Mouse (Mus musculus): ENCODE measurements around the gene Dlgap4. TPM values are rescaled to one million over a fixed set of nuclear protein-coding genes. Genes with fewer than 3 reads are reported as not detected.
A peak's percentile ranks its signal among the peaks of the same experiment; 100 is the strongest.
"Not testable (repeated sequence)": the region's sequence is repeated elsewhere in the genome, so short reads cannot be mapped to it uniquely, and the experiment has no call there.

Gene Dlgap4
- polyA plus RNA-seq, 1 experiment from 2014 or later, result 83.7 TPM

DNA sequence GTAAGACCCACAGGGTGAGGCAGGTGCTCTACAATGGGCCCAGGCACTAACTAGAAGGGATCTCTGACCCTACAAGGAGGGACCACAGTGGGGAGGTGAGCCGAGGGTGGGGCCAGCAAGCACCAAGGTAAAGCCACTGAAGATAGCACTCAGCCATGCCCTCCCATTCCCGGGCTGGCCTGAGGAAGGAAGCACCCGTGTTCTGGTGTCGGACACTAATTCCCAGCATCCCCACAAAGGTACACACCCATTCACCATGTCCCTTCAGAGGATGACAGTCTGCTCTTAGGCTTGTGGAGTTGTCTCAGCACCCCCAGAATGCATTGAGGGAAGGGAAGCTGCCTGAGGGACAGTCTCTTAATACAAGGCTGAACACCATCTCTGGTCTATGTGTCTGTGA is 167.8 kb downstream of the Dlgap4 start:
- no peaks in the 10 kb centered on the region for H3K36me3 ChIP-seq
- ATAC-seq (ENCODE audit: insufficient number of reproducible peaks, low FRiP score, low TSS enrichment, low read depth), result 0 out of 2 replicates have a peak, but pooled peaks have one; percentile 12
- no peak overlapping the region for H3K4me3 ChIP-seq
- no peaks in the 10 kb centered on the region for H3K27me3 ChIP-seq
- H3K9ac ChIP-seq, result no peak overlapping the region
- H3K4me1 ChIP-seq, result peaks cover 20% of the 10 kb centered on the region
- no peak overlapping the region for H3K4me2 ChIP-seq
- no peak overlapping the region for H3K27ac ChIP-seq
- WGBS, result 73% methylated on average over 4 of the region's 4 CpGs
- no peaks in the 10 kb centered on the region for H3K9me3 ChIP-seq

DNA sequence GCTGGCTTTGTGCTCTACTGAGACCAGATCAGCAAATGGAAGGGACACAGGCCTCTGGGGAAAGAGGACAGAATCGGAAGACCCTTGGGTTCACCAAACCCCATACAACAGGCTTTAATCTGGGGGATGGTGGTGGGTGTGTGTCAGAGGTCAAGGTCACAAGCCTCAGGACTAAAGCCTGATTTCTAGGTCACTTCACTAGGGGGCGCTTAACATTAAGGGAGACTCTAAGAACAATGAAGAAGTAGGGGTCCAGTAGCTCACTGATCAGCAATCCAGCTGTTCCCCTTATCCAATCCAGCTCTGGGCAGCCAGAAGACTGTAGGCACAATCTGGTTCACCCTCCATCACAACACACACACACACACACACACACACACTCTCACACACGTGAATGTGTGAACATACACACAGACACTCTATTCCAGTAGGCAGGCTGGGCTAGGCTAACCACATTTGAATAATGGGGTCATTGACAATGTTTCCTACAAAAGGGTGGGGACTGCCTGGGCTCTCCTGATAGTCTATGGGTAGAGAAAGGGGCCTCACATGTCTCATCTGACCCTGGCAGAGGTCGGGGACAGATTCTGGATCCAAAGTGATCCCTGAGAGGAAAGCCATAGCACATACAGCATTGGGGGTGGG is 168.5 kb downstream of the Dlgap4 start:
- H3K27ac ChIP-seq, result no peak overlapping the region
- no peak for ATAC-seq (ENCODE audit: insufficient number of reproducible peaks, low FRiP score, low TSS enrichment, low read depth)
- no peak overlapping the region for H3K9ac ChIP-seq
- no peaks in the 10 kb centered on the region for H3K9me3 ChIP-seq
- H3K4me2 ChIP-seq, result no peak overlapping the region
- no peaks in the 10 kb centered on the region for H3K27me3 ChIP-seq
- 66% methylated on average over 4 of the region's 4 CpGs for WGBS
- peaks cover 18% of the 10 kb centered on the region for H3K4me1 ChIP-seq
- H3K36me3 ChIP-seq, result no peaks in the 10 kb centered on the region
- H3K4me3 ChIP-seq, result no peak overlapping the region

DNA sequence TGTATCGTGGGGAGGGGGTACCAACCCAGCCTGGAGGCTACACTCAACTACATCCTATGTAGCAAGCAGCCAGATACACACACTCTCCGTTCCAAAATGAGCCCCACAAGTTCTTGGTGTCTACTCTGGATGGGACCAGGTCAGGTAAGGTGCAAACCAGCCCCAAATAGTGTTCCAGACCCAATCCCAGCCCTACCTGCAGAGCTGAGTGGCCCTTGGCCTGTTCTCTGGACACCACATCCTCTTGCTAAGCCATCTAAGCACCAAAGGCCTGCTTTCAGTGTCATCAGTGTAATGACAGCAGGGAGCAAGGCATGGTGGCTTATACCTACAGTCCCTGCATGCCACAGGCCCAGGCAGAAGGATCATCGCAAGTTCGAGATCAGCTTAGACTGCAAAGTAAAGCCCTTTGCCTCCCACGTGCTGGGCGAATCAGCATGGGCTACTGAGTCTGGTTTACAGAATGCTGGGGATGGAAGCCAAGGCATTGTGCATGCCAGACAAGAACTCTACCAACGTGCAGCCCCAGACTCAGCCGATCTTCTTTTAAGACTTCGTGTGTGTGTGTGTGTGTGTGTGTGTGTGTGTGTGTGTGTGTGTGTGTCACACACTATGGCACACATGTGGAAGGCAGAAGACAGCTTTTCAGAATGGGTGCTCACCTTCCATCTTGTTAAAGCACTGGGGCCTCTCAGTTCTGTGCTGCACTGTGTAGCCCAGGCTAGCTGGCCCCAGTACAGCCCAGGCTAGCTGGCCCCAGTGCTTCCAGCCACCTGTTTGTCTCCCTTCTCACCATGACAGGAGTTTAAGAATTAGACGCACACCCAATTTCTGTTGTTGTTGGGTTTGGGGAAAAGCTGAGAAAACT is 169.2 kb downstream of the Dlgap4 start:
- Histone ChIP-seq H3K9me3 (no peaks in the 10 kb centered on the region), H3K36me3 (no peaks in the 10 kb centered on the region), H3K27ac (no peak overlapping the region), H3K4me3 (no peak overlapping the region), H3K4me2 (no peak overlapping the region), H3K4me1 (peaks cover 12% of the 10 kb centered on the region), H3K27me3 (no peaks in the 10 kb centered on the region), H3K9ac (no peak overlapping the region)
- ATAC-seq (ENCODE audit: insufficient number of reproducible peaks, low FRiP score, low TSS enrichment, low read depth), result no peak
- 82% methylated on average over 10 of the region's 10 CpGs for WGBS

DNA sequence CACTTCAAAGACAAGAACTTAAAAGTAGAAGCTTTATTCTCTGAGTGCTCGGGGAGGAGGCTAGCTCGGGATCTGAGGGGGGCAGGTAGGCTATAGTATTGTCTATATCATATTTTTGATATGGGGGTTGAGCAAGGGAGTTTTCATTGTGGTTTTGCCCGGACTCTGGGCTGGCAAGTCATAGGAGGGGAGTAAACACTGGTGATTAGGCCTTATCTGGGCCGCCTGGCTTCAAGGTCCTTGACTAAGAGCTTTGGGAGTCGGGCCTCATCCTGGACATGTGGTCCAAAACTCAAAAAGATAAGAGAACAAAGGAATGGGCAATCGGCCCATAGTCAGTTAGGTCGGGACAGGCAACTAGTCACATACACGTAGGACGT is 169.8 kb downstream of the Dlgap4 start:
- Histone ChIP-seq H3K4me3 (no peak overlapping the region), H3K27ac (no peak overlapping the region), H3K36me3 (no peaks in the 10 kb centered on the region), H3K9me3 (no peaks in the 10 kb centered on the region), H3K27me3 (no peaks in the 10 kb centered on the region), H3K4me1 (peaks cover 12% of the 10 kb centered on the region), H3K4me2 (no peak overlapping the region), H3K9ac (no peak overlapping the region)
- 85% methylated on average over 9 of the region's 9 CpGs for WGBS
- ATAC-seq (ENCODE audit: insufficient number of reproducible peaks, low FRiP score, low TSS enrichment, low read depth), result no peak

DNA sequence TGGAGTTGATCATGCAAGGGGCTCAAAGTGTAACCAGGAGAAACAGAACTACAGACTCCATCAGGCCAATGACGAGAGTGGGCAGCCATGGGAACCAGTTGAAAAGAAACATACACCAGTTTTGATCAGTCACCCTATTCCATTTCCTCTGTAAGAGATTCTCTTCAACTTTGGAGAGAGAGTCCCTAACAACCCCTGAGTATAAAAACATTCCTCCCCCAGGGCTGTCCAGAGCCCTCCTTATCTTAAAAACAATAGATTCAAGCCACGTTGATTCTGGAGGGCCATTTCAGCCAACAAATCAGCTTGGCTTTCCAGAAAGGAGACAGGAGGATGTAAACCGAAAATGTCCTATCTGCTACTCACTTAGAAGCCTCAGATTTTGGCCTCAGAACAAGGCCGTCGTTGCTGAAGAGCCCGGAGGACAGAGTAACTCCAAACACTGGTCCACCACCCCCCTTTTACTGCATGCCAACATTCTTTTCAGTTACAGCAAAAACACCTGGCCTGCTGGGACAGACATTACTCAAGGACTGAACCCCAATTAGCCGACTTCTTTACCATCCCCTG is 170.6 kb downstream of the Dlgap4 start:
- no peak for ATAC-seq (ENCODE audit: insufficient number of reproducible peaks, low FRiP score, low TSS enrichment, low read depth)
- no peak overlapping the region for H3K27ac ChIP-seq
- no peaks in the 10 kb centered on the region for H3K27me3 ChIP-seq
- peaks cover 9% of the 10 kb centered on the region for H3K4me1 ChIP-seq
- no peak overlapping the region for H3K9ac ChIP-seq
- no peak overlapping the region for H3K4me3 ChIP-seq
- no peaks in the 10 kb centered on the region for H3K9me3 ChIP-seq
- no peaks in the 10 kb centered on the region for H3K36me3 ChIP-seq
- WGBS, result 48% methylated on average over 7 of the region's 7 CpGs
- H3K4me2 ChIP-seq, result no peak overlapping the region

DNA sequence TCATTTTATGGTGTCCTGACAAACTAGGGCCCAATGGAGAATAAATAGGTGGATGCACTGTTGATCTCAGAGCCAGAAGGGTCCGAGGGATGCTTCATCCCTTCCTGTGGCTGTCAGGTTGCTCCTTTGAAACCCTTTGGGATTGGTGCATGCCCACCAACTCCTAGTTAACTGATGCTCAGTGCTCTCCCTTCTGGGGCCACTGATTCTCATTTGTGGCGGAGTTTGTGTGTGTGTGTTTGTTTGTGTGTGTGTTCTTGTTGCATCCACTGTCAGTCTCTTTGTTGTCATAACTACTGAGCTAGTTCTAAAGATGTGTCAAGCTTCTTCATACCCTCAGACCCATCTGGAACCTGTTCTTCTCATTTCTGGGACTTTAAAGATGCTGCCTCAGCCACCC is 171.4 kb downstream of the Dlgap4 start:
- Histone ChIP-seq H3K27me3 (no peaks in the 10 kb centered on the region), H3K4me3 (no peak overlapping the region), H3K36me3 (no peaks in the 10 kb centered on the region), H3K4me2 (no peak overlapping the region), H3K9ac (no peak overlapping the region), H3K4me1 (peaks cover 7% of the 10 kb centered on the region), H3K9me3 (no peaks in the 10 kb centered on the region), H3K27ac (no peak overlapping the region)
- WGBS, result 89% methylated on average over 2 of the region's 2 CpGs
- no peak for ATAC-seq (ENCODE audit: insufficient number of reproducible peaks, low FRiP score, low TSS enrichment, low read depth)

DNA sequence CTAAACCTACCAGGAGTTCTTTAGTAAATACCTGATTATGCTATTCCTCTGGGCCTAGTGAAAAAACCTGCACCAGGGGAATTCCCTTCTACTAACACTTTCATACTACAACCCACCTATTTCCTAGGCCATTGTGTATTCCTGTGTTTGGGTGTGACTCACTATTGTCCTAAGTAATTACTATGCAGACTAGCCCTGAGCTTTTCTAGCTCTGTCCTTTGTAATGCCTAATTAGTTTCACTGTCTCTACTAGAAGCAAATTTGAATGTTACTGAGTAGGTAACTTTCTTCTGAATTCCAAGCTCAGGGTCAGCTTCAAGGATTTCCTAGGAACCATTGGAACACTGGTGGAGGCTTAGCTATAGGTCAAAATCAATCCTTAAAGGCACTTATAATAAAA is 172.9 kb downstream of the Dlgap4 start:
- not testable (repeated sequence) for H3K9ac ChIP-seq; ATAC-seq (ENCODE audit: insufficient number of reproducible peaks, low FRiP score, low TSS enrichment, low read depth); H3K27ac ChIP-seq; H3K27me3 ChIP-seq; H3K4me3 ChIP-seq; H3K4me1 ChIP-seq; H3K9me3 ChIP-seq; H3K4me2 ChIP-seq; H3K36me3 ChIP-seq

DNA sequence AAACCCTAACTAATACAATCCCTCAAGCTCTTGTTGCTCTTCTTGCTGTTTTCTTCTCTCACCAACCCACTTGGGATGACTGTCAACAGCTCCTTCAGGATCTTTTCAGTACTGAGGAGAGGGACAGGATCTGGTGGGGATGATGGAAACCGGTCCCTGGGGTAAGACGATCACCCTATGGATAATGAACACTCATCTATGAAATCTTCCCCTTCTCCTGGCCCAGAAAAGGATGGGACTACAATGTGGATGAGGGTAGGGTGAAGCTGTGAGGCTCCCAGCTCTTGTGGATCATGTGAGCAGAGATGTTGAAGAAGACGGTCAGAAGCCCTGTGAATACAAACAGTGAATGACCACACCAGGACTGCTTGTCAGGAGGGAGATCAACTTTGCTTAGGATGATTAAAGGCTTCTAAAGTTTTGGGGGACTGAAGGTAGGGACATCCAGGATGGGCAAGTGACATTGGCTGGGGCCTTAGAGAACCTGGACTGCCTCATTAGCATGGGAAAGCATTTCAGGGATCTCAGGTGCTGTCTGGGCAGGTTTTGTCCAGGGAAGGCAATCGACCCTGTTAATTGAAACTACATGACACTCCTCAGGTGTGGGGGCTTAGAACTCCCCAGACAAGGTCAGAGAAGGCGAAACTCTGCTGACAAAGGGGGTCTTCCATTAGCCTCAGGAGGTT is 173.7 kb downstream of the Dlgap4 start:
- H3K9me3 ChIP-seq, result no peaks in the 10 kb centered on the region
- H3K4me2 ChIP-seq, result no peak overlapping the region
- no peaks in the 10 kb centered on the region for H3K27me3 ChIP-seq
- WGBS, result 82% methylated on average over 5 of the region's 5 CpGs
- no peaks in the 10 kb centered on the region for H3K36me3 ChIP-seq
- H3K27ac ChIP-seq, result no peak overlapping the region
- H3K4me1 ChIP-seq, result no peaks in the 10 kb centered on the region
- no peak overlapping the region for H3K9ac ChIP-seq
- ATAC-seq (ENCODE audit: insufficient number of reproducible peaks, low FRiP score, low TSS enrichment, low read depth), result no peak
- no peak overlapping the region for H3K4me3 ChIP-seq

DNA sequence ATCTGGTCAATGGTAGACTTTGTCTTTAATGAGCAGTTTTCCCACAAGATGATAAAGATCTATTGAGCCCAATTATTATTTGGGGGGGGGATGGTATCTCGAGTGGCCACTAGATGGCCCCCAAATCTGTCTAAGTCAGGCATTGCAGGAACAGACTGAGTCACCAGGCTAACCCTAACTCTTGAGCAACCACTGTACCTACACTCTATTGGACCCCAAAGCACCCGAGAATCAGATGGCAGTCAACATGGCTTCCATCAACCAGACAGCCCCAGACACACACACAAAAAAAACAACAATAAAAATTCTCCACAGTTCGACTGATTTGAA is 174.2 kb downstream of the Dlgap4 start:
- no peak overlapping the region for H3K4me2 ChIP-seq
- ATAC-seq (ENCODE audit: insufficient number of reproducible peaks, low FRiP score, low TSS enrichment, low read depth), result no peak
- no peaks in the 10 kb centered on the region for H3K27me3 ChIP-seq
- H3K9me3 ChIP-seq, result no peaks in the 10 kb centered on the region; the same call in 1 of the 2 replicates
- H3K27ac ChIP-seq, result no peak overlapping the region
- no peaks in the 10 kb centered on the region for H3K36me3 ChIP-seq
- H3K9ac ChIP-seq, result no peak overlapping the region
- WGBS, result 35% methylated on average over 3 of the region's 3 CpGs
- H3K4me1 ChIP-seq, result no peaks in the 10 kb centered on the region
- H3K4me3 ChIP-seq, result no peak overlapping the region

DNA sequence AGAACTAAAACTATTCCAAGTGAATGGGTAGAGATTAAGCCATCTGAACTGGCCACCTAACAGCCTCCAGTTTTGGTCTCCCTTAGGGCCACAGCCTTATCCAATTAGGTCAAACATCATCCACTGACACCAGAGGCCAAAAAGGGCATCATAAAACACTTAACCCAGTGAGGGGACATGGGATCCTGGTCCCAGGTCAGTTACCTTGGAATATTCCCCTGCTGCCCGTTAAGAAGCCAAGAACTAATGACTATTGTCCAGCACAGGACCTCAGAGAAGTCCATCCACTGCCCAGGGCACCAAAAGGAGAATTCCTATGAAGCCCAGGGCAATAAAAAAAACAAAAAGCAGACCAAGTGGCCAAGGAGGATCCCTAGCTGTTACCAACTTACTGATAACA is 175.3 kb downstream of the Dlgap4 start:
- Histone ChIP-seq H3K27me3 (no peaks in the 10 kb centered on the region), H3K36me3 (no peaks in the 10 kb centered on the region), H3K9ac (no peak overlapping the region), H3K27ac (no peak overlapping the region), H3K4me1 (no peaks in the 10 kb centered on the region), H3K9me3 (no peaks in the 10 kb centered on the region; the same call in 1 of the 2 replicates), H3K4me3 (no peak overlapping the region), H3K4me2 (no peak overlapping the region)
- 39% methylated on average over 1 of the region's 1 CpGs for WGBS
- no peak for ATAC-seq (ENCODE audit: insufficient number of reproducible peaks, low FRiP score, low TSS enrichment, low read depth)

DNA sequence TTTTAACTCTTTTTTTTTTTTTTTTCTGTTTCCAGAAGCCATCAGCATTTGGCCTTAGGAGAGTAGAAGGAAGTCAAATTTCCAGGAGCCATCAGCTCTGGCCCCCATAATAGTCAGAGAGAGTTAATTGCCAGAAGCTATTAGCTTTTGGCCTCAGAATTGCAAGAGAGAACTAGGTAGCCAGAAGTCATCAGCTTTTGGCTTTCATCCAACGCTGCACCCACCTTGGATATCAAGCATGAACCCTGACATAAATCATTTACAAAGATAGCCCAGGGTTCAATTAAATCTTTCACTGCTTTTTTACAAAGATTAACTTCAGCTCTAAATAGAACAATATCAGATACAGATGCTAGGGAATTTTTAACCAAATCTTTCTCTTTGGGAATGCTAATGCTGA is 185.0 kb downstream of the Dlgap4 start:
- Histone ChIP-seq H3K9me3 (no peaks in the 10 kb centered on the region), H3K27ac (no peak overlapping the region), H3K4me3 (no peak overlapping the region), H3K36me3 (no peaks in the 10 kb centered on the region), H3K27me3 (no peaks in the 10 kb centered on the region), H3K9ac (no peak overlapping the region), H3K4me2 (no peak overlapping the region), H3K4me1 (no peaks in the 10 kb centered on the region)
- WGBS, result 70% methylated on average over 1 of the region's 1 CpGs
- no peak for ATAC-seq (ENCODE audit: insufficient number of reproducible peaks, low FRiP score, low TSS enrichment, low read depth)

DNA sequence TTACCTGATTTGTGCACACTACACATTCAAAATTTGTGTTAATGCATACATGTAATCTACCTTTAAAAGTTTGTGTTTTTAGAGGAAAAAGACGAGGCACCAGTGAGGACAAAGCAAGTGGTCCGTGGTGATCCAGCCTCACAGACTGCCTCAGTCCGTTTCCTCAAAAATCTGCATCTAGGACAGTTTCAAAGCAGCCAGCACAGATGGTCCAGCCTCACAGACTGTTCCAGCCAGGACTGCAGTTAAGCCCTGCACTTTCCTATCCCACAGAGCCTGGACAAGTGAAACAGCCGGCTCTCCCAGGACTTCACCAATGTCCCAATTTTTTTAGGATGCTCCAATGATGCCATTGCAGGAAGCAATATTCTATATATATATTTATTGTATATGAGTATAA is 187.5 kb downstream of the Dlgap4 start:
- Histone ChIP-seq H3K27ac (no peak overlapping the region), H3K36me3 (no peaks in the 10 kb centered on the region), H3K4me1 (no peaks in the 10 kb centered on the region), H3K27me3 (no peaks in the 10 kb centered on the region), H3K4me3 (no peak overlapping the region), H3K9me3 (no peaks in the 10 kb centered on the region), H3K4me2 (no peak overlapping the region), H3K9ac (no peak overlapping the region)
- 58% methylated on average over 4 of the region's 4 CpGs for WGBS
- ATAC-seq (ENCODE audit: insufficient number of reproducible peaks, low FRiP score, low TSS enrichment, low read depth), result no peak
